Mouse (Mus musculus): ENCODE measurements at regions not wholly inside any gene's neighbourhood (a gene's known extent, or its start where the extent isn't known, plus 50 kb on each side); places are given as distances from the start of the nearest gene placed in this dataset.

GRCm38 (mm10) chr12:95533888-95534639 lies 158.0 kb upstream of the Flrt2 start:
- TF ChIP-seq CTCF (IDR thresholded peaks at IDR 0.05; ENCODE audit: borderline replicate concordance, insufficient read depth, low read depth, low read length) (no peak), POLR2A (IDR thresholded peaks at IDR 0.05; ENCODE audit: borderline replicate concordance, insufficient read depth, low read length) (no peak)
